Mouse (Mus musculus) G1E (cell line): ENCODE measurements around the gene Reln.

Experiments used
- CTCF ChIP-seq: IDR thresholded peaks from 2 replicates; pipeline ENCODE4 v1.5.1; 2012; ENCODE audit warnings: low read depth, low read length, inconsistent platforms, mixed read lengths
- GATA1 ChIP-seq: IDR thresholded peaks from 2 replicates; pipeline ENCODE4 v1.6.1; 2012; ENCODE audit warnings: borderline replicate concordance, low read length, inconsistent platforms, mixed read lengths
- TAL1 ChIP-seq: conservative IDR thresholded peaks from 2 replicates; pipeline ENCODE4 v1.6.1; 2012; ENCODE audit warnings: low read depth, low read length, inconsistent platforms, mixed read lengths

DNA sequence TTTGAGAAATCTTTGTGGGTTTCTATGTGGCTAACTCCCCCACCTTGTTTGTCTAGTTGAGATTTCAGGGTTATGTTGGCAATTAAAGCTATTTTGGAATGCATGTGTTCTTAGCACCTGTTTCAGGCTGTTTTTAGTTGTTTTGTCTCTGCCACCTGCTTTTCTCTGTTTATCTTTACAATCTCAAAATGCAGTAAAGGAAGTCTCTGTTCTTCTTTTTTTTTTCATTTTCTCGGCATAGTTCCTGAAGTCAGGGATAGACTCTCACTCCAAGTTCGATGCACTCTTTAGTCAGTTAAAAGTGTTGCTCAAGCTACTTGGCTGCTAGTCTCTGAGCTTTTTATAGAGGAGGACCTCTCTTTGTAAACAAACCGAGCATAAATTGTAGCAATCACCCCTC, 320.4 kb downstream of the Reln start:
- TF ChIP-seq CTCF = no peak
- no peak for TF ChIP-seq TAL1
- no peak for TF ChIP-seq GATA1
